In the genomic region with DNA sequence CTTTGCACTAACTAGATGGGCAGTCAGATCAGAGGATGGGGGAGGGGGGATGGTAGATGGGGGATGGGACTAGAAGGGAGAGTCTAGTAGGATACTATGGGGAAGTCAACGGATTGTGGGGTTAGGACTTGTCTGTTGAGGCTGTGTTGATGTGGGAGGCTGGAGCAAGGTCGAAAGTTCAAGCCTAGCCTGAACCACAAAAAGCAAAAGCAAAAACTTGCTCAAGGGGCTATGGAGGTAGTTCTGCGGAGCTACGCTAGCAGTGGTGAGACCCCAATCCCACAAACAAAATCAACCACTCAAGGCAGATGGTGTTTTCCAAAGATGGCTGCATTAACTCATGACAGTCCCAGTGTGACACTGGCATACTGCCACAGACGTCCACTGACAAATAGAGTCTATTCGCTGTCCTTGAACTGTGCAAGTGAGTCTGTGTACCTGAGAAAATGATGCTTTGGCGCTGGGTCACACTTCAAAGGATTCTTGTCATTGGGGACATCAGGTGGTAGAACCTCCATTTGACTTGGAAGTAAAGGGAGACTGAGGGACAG, we compare ENCODE assay signal across 16 mouse cellular contexts.
"Had no signal": no experiment of that assay in that cellular context is flagged by ENCODE, and none has a peak within 500 bp of the region (broad histone marks: within the 10 kb centered on the region; RNA-seq: fewer than 3 reads in every experiment).

No protein-coding gene starts in this region.

- H3K9me3 ChIP-seq: kidney, embryonic 15.5 days; limb, embryonic 12.5 days; liver, embryonic 13.5 days; lung, embryonic 15.5 days; midbrain, embryonic 10.5 days; neural tube, embryonic 15.5 days had no signal

- ATAC-seq: liver, postnatal 0 days had no signal

- DNase-seq: kidney, adult 2 months; kidney, postnatal 14 days; liver; liver, embryonic 13.5 days; liver, postnatal 0 days; lung, postnatal 14 days; right cerebral cortex, adult 18-20 months; thymus, adult 18-20 months; thymus, postnatal 14 days had no signal

- H3K4me3 ChIP-seq: kidney, embryonic 15.5 days; left cerebral cortex, adult 2 months; limb, embryonic 12.5 days; liver, embryonic 13.5 days; lung, embryonic 15.5 days; midbrain, embryonic 10.5 days; myocyte; neural tube, embryonic 15.5 days had no signal

- H3K4me1 ChIP-seq: limb, embryonic 12.5 days had no signal

- H3K9ac ChIP-seq: kidney, embryonic 15.5 days; limb, embryonic 12.5 days; liver, embryonic 13.5 days; liver, postnatal 0 days; lung, embryonic 15.5 days; neural tube, embryonic 15.5 days had no signal

- H3K27me3 ChIP-seq: kidney, embryonic 15.5 days; limb, embryonic 12.5 days; liver, embryonic 13.5 days; lung, embryonic 15.5 days; neural tube, embryonic 15.5 days had no signal

- H3K27ac ChIP-seq: kidney, embryonic 15.5 days; left cerebral cortex, adult 2 months; limb, embryonic 12.5 days; liver, embryonic 13.5 days; lung, embryonic 15.5 days; midbrain, embryonic 10.5 days; neural tube, embryonic 15.5 days had no signal

- H3K36me3 ChIP-seq: kidney, embryonic 15.5 days; limb, embryonic 12.5 days; liver, embryonic 13.5 days; lung, embryonic 15.5 days; midbrain, embryonic 10.5 days; neural tube, embryonic 15.5 days had no signal

- H3K4me2 ChIP-seq: kidney, embryonic 15.5 days; limb, embryonic 12.5 days; liver, embryonic 13.5 days; lung, embryonic 15.5 days; neural tube, embryonic 15.5 days had no signal
